Mouse (Mus musculus): ENCODE results near the gene Fkbp5. TPM values are rescaled to one million over a fixed set of nuclear protein-coding genes. Genes with fewer than 3 reads are reported as not detected.
"Not testable (repeated sequence)": the region's sequence is repeated elsewhere in the genome, so short reads cannot be mapped to it uniquely, and the experiment has no call there.

Fkbp5 gene
- total RNA-seq, 2 experiments from 2014 or later = 106 to 153 TPM

- peak overlapping the region; percentile 35; the same call in 1 of the 2 replicates for H3K27ac ChIP-seq
- peak overlapping the region; percentile 11; the same call in 1 of the 2 replicates for H3K4me3 ChIP-seq
- DNase-seq = peak; percentile 89
- intact Hi-C loops (cut with DNase I) = loop anchor here (2.0 kb wide), 2 partner anchors 142 to 162 kb away; partner anchors contain the start of gene Def6
- peak; percentile 99 for TF ChIP-seq CTCF (IDR thresholded peaks at IDR 0.05)
Measured at GRCm38 (mm10) chr17:28368449-28368848, 148.9 kb downstream of the Fkbp5 start.

GRCm38 (mm10) chr17:28365122-28365521 lies 152.2 kb downstream of the Fkbp5 start, which contains the start of gene Tulp1:
Gene Tulp1, minus strand, starts transcription at chr17:28365222.
- TF ChIP-seq CTCF (IDR thresholded peaks at IDR 0.05) = no peak
- DNase-seq = no peak
- intact Hi-C loops (cut with DNase I) = no loop called here
- Histone ChIP-seq H3K27ac (no peak within 1 kb of the TSS), H3K4me3 (no peak within 1 kb of the TSS)

GRCm38 (mm10) chr17:28363507-28363906 lies 153.8 kb downstream of the Fkbp5 start:
- TF ChIP-seq CTCF (IDR thresholded peaks at IDR 0.05) = no peak
- Histone ChIP-seq H3K27ac (no peak overlapping the region), H3K4me3 (no peak overlapping the region)
- intact Hi-C loops (cut with DNase I) = no loop called here
- no peak for DNase-seq

- peak overlapping the region; percentile 9; the same call in 1 of the 2 replicates for H3K4me3 ChIP-seq
- intact Hi-C loops (cut with DNase I) = no loop called here
- no peak for DNase-seq
- TF ChIP-seq CTCF (IDR thresholded peaks at IDR 0.05) = no peak
- no peak overlapping the region for H3K27ac ChIP-seq
Measured at GRCm38 (mm10) chr17:28362653-28363292, 154.6 kb downstream of the Fkbp5 start.

- TF ChIP-seq CTCF (IDR thresholded peaks at IDR 0.05) = no peak
- Histone ChIP-seq H3K4me3 (no peak overlapping the region), H3K27ac (no peak overlapping the region)
- intact Hi-C loops (cut with DNase I) = no loop called here
- DNase-seq = no peak
Measured at GRCm38 (mm10) chr17:28361921-28362652, 155.2 kb downstream of the Fkbp5 start.

GRCm38 (mm10) chr17:28360531-28361277 lies 156.6 kb downstream of the Fkbp5 start:
- intact Hi-C loops (cut with DNase I) = no loop called here
- DNase-seq = no peak
- Histone ChIP-seq H3K27ac (no peak overlapping the region), H3K4me3 (no peak overlapping the region)
- no peak for TF ChIP-seq CTCF (IDR thresholded peaks at IDR 0.05)

- intact Hi-C loops (cut with DNase I); H3K27ac ChIP-seq; H3K4me3 ChIP-seq; DNase-seq: not testable (repeated sequence)
Measured at GRCm38 (mm10) chr17:28358576-28359261, 158.6 kb downstream of the Fkbp5 start.

- H3K27ac ChIP-seq = no peak overlapping the region
- DNase-seq = no peak
- no peak overlapping the region for H3K4me3 ChIP-seq
- intact Hi-C loops (cut with DNase I) = no loop called here
- no peak for TF ChIP-seq CTCF (IDR thresholded peaks at IDR 0.05)
Measured at GRCm38 (mm10) chr17:28355871-28356270, 161.5 kb downstream of the Fkbp5 start.

- no peak for DNase-seq
Measured at GRCm38 (mm10) chr17:28352018-28352417, 165.3 kb downstream of the Fkbp5 start.

GRCm38 (mm10) chr17:28351353-28351890 lies 165.9 kb downstream of the Fkbp5 start:
- intact Hi-C loops (cut with DNase I) = loop anchor here (2.0 kb wide), 1 partner anchor 21 kb away; no protein-coding TSS in a partner anchor
- no peak for DNase-seq

More at GRCm38 (mm10) chr17:28352018-28352417, 165.3 kb downstream of the Fkbp5 start:
- no peak for TF ChIP-seq CTCF (IDR thresholded peaks at IDR 0.05)
- intact Hi-C loops (cut with DNase I) = no loop called here
- no peak overlapping the region for H3K4me3 ChIP-seq
- no peak overlapping the region for H3K27ac ChIP-seq

GRCm38 (mm10) chr17:28350466-28351352 lies 166.6 kb downstream of the Fkbp5 start, which contains the start of gene Tead3:
Gene Tead3, minus strand, starts transcription at chr17:28350817.
- intact Hi-C loops (cut with DNase I) = loop anchor here (2.0 kb wide), 1 partner anchor 20 kb away; no protein-coding TSS in a partner anchor
- peak within 1 kb of the TSS; percentile 95 for H3K27ac ChIP-seq
- TF ChIP-seq CTCF (IDR thresholded peaks at IDR 0.05) = peak; percentile 39
- peak within 1 kb of the TSS; percentile 82 for H3K4me3 ChIP-seq
- DNase-seq = peak; percentile 89

More at GRCm38 (mm10) chr17:28351353-28351890, 165.9 kb downstream of the Fkbp5 start:
- TF ChIP-seq CTCF (IDR thresholded peaks at IDR 0.05) = no peak
- H3K27ac ChIP-seq = peak overlapping the region; percentile 95
- H3K4me3 ChIP-seq = peak overlapping the region; percentile 82

Data from gastrocnemius, adult 2 months (tissue).